Mouse (Mus musculus) adipose tissue, adult 10 weeks (tissue): ENCODE measurements around the gene Cfhr2. TPM values are rescaled to one million over a fixed set of nuclear protein-coding genes. Genes with fewer than 3 reads are reported as not detected.

Source experiments
- polyA plus RNA-seq: library from polyadenylated mRNA; stranded (reverse); fragments of 350-450 nt; fragmentation: Illumina TruSeq; extraction: RNeasy Lipid Tissue Mini Kit (QIAGEN cat#74804); gene quantifications from one replicate; pipeline ENCODE4 v1.2.3, GENCODE M21; 2014; ENCODE audit warnings: low read depth, low replicate concordance

Cfhr2 gene
- 0.20 TPM for polyA plus RNA-seq

DNA sequence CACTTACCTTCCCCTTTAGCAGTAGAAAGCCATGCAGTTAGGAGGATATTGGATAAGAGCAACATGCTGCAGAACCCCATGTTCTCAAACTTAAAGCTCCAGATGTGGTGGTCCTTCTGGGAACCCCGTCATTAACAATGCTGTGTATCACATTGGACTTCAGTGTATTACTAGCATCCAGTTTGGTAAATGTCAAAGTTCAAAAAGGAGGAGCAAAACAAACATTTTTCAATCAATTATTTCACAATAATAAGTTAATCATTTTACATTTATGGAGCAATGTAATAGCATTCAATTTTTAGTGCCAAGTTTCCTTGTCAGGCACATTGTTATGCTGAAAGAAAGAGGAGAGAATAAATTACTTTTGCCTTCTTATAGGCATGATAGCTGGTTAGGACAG is at the start of gene Cfhr2:
Cfhr2 (minus strand) TSS at position 155 of the 400 bp plus-strand sequence.

DNA sequence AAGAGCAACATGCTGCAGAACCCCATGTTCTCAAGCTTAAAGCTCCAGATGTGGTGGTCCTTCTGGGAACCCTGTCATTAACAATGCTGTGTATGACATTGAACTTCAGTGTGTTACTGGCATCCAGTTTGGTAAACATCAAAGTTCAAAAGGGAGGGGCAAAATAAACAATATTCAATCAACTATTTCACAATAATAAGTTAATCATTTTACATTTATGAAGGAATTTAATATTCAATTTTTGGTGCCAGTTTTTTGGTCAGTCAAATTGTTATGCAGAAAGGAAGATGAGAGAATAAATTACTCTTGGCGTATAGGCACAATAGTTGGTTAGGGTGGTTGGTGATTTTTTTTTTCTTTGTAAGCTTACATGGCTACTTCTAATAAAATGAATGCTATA is 77.4 kb downstream of the Cfhr2 start, which contains the start of gene Gm4788:
Gm4788 (minus strand) TSS at position 101 of the 400 bp plus-strand sequence.

Other genes with a start within 250 kb of the Cfhr2 start
- gene Gm4788, start 77.5 kb downstream of the Cfhr2 start, polyA plus RNA-seq = not detected